Mouse (Mus musculus): Measurements from ENCODE around the gene Tecta.

Tecta gene

DNA sequence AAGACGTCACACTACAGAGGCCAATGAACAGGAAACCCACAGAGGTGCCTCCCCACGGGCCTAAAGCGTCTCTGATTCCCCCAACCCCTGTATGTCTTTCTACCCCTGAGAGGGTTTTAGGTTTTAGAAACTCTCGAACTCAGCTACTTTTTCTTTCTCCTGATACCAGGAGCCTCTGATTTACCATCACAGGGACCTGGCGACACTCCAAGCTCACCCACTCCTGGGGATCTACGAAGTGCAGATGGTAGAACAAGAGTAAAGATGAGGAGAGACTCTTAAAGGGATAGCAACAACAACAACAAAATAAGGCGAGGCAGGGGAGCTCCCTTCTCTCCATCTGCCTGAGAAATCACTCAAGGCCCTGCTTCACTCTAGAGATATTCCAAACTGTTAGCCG, 12.7 kb downstream of the Tecta start:
- no peak for ATAC-seq (ENCODE audit: low TSS enrichment)

DNA sequence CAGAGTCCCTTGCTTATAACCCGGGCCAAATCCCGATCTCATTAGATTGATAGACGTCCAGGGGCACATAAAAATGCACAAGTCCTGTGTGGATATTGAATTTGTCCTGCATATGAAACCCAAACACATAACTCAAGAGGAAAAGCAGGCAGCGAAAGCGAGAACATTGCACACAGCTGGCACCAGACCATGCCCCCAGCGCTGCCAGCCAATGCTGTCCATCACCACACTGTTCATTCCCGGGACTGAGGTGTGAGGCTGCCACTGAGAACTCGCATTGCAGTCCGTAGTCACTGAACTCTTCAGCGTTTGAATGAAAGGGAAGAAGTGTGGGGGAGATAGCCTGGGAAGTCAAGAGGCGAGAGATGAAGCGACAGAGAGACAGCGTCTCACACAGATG, 14.1 kb downstream of the Tecta start:
- no peak for ATAC-seq (ENCODE audit: low TSS enrichment)

DNA sequence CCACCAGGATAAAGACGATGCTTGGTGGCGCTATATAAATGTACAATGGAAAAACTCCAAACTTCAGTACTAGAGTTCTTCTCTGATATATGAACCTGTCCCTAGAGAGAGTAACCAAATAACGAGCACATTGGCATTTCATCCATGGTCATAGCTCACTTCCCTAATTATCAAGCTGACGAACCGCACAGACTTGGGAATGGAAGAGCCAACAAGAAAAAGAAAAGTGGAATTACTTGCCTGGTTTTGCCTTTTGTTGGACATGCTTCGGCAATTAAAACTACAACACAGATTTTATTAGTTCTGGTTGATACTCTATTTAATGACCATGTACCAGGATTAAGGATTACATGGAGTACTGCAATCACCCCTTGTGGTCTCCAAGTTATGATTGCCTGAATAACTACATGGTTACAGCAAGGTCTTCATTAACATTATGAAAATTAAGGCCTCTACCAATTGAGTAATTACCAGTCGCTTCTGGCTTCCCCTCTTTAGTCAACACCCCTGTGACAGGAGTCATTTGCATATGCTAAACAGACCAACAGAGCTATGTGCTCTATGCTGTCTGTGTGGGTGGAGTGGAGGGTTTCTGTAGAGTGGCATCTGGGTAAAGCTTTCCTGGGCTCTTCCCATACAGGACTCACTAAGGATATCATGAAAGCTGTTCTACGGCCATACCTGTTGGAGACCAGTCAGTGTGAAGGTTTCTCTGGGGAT, 16.9 kb downstream of the Tecta start:
- ATAC-seq (ENCODE audit: low TSS enrichment) = no peak

DNA sequence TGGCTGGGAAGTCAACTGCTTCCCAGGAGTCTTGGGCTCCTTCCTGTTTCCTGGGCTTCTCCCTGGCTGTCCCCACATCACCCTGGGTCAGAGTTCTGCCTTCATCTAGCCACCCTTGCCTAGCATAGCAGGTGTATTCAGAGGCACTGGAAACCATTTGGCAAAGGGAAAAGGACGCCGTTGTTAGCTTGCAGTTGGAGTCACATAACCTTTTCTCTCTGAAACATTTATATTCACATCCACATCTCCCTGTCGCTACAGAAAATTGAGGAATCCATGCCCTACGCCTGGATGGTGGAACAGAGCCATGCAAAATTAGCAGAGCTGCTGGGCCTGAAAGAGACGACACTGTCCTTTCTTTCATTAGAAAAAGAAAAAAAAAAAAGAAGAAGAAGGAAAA, 17.7 kb downstream of the Tecta start:
- peak; percentile 27; the same call in 1 of the 2 replicates for ATAC-seq (ENCODE audit: low TSS enrichment)

DNA sequence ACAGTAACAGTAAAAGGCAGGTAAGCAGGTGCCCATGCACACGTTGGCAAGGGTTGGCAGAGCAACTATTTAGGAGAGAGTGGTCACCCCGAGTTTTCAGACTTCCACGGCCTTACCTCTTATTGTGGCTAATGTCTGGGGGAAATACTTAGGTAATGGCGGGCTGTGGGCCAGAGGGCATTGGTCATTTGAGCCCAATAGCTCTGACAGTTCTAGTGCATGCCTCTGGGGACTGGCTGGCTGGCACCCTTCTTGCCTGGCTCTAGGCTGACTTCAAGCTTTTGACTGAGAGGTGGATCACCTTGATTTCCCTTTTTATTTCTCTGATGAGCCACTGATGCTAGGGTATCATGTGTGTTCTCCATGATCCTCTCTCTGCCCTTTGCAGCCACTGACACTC, 21.7 kb downstream of the Tecta start:
- no peak for ATAC-seq (ENCODE audit: low TSS enrichment)

DNA sequence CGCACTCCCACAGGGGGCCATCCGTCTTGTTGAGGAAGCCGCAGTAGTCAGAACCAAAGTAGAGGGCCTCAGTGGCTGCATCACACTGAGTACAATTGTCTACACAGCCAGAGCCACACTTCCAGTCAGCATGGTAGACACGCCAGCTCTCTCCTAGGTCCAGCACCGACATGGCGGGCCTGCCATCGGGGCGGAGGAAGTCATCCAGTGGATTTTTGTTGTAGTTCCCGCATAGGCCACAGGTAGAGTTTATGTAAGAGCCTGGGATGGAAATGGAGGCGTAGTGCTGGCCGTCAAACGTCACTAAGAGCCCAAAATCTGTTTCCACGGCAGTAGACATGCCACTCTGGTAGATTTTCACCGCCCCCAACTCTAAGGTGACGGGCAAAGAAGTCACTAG, 22.1 kb downstream of the Tecta start:
- ATAC-seq (ENCODE audit: low TSS enrichment) = no peak

DNA sequence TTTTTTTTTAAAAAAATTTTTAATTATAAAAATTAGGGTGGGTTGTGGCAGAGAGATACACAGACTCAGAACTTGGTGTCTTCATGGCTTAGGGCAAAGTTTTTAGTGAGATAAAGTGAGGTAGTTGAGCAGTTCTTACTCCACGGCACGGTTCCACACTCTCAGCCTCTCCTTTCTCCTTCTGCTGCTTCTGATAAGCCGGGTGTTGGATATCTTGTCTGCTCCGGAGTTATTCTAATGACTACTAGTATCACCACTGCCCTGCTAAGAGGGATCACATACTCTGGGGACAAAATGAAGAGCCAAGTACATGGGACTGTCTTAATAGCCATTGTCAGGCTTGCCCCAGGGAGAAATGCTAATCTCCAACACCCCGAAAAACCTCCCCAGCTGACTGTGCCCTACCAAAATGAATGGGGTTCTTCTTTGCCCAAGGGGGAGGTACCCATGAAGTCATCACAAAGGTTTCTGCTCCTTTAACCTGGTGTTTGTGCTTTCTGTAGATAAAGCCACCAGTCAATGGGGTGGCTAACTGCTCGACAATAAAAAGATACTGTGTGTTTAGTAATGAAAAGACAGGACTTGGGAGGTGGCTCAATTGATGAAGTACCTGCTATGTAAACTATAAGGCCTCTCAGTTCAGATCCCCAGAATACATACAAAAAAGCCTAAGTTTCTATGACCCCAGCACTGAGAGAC, 27.9 kb downstream of the Tecta start:
- no peak for ATAC-seq (ENCODE audit: low TSS enrichment)

DNA sequence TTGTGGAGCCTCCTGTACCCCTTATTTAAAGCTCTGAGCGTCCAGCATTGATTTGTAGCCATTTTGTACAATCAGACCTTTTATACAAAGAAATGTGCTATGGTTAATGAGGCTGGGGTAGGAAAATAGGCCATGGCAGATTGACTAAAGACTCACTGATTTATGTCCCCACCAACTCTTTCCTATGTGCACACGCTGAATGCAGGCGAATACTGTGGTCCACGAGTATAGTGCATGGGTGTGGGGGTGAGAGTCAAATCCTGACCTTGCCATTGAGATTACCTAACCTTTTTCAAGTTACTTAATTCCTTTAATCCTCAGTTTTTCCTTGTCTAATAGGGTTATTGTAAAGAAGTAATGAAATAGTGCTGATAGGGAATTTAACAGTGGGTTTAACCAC, 42.1 kb downstream of the Tecta start:
- no peak for ATAC-seq (ENCODE audit: low TSS enrichment)

DNA sequence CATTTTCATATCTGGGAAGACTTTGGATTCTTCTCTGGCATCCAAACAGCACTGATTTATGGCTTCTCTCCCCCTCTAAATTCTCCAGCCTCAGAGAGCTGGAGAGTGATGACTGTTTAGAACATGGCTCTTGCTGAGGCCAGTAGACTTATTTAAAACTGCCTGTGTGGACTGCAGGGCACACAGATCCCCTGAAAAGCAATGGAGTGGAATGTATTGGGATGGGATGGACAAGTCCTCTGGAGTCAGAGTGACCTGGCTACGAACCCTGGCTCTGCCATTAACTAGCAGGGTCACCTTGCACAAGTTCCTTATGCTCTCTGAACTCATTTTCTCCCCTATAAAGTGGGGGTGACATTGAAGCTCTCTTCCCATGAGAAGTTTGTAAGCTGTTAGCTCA, 44.9 kb downstream of the Tecta start:
- no peak for ATAC-seq (ENCODE audit: low TSS enrichment)

DNA sequence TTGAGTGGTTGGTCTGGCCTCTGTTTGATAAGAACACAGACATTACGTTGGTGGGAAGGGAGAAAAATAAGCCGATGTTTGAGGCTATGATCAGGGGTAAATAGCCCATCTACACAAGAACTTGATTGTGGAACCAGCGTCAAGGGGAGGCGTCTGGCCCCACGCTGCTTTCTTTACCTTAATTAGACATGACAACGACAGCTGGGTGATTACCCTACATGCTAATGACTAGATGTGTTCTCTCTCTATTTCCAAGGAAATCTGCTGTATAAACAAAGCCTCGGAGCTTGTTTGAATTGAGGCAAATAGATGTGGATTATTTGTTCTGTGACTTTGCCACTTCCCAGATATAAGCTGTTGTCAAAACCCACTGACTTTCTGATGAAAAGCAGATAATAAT, 49.9 kb downstream of the Tecta start:
- no peak for ATAC-seq (ENCODE audit: low TSS enrichment)

DNA sequence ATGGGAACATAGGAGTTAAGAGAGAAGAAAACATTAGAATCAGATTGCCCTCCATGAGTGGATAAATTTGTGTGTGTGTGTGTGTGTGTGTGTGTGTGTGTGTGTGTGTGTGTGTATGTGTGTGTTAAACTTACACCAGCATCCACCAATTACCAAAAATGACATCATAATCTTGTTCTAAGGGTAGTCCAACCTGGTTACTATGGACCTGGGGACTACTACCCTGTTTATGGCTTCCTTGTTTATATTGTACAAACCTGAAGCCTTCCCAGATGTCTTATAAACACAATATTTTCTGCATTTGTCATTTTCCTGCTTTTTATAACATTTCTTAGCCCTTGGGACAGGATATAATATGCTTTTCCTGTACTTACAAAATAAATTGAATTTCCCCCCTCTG, 53.4 kb downstream of the Tecta start:
- ATAC-seq (ENCODE audit: low TSS enrichment) = no peak

DNA sequence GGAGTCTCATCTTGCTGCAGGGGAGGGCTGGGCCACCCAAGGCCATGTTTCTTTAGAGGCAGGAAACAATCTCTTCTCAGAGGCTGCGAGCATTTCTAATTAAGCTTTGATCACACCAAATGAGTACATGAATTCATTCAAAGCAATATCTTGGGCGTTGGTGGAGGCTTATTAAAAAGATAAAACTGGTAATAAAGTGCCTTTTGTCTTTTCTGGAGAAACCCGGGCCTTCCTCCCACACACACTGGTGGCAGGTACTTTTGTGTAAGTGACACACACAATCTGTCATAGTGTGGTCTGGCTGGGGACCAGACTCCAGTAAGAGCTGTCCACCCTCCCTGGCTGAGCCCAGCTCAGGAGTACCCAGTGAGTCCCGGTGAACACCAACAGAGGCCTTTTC, 60.6 kb downstream of the Tecta start:
- ATAC-seq (ENCODE audit: low TSS enrichment) = no peak

DNA sequence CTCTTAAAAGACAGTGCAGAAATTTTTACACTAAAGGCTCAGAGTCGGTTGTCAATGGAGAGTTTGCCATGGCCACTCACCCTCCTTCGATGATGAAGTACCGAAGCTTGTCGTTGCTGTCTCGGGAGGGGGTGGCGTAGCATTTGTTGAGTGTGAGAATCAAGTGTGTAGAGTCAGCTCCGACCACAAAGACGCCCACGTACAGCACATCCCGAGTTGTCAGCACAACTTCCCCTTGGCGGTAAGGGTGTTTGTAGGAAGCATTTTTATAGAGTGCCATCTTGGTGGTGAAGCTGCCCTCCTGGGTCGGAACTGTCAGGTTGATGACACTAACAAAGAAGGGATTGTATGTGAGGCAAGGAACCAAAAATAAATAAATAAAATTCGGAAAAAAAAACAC, 62.7 kb downstream of the Tecta start:
- no peak for ATAC-seq (ENCODE audit: low TSS enrichment)

DNA sequence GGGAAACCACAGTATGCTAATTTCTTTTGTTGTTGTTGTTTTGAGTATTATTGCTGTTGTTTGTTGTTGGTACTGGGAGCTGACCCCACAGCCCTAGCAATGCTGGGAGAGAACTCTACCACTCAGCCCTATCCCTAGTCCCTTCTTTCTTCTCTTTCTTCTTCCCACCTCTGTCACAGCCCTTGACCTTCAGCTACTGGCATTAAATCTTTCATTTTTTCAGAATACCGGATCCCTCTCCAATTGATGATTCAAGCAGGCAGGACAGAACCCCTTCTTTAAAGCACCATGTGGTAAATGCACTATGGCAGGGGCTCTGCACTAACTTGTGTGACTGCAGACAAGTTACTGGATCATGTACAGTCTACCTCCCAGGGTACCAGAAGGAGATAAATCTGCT, 63.2 kb downstream of the Tecta start:
- no peak for ATAC-seq (ENCODE audit: low TSS enrichment)

DNA sequence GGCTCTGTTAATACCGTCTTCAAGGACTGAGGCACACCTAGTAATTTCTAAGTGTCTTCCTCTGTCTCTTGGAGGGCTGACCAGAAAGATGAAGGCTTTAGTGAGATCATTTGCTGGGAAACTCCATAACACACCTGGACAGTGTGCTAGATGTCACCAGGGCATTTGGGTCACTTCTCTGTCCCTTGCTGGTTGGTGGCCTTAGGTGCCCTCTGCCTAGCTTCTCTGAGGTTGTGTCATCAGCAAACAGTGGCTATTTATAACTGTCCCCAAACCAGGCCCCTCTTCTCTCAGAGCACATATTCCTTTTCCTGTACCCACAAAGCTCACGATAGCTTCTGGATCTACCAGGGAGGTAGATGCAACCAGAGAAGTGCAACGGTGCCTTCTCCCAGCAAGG, 64.8 kb downstream of the Tecta start:
- no peak for ATAC-seq (ENCODE audit: low TSS enrichment)

DNA sequence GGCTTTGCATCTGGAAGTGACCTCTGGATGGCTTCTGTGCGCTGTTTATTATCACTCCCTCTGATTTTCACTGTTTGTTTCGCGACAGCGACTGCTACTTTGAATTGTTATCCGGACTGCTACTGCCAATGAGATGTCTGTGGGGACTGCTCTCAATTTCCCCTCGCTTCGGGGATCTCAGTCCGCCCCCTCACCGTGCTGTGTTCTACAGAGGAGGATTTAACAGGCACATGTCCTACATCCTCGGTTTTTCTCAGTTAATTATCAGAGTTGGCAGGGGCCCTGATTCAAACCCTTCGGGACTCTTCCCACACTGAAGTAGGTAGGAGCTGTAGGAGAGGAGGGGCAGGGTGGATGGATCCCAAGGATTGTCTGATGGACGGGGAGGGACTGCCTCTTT, 67.0 kb downstream of the Tecta start:
- no peak; the same call in 1 of the 2 replicates for ATAC-seq (ENCODE audit: low TSS enrichment)

DNA sequence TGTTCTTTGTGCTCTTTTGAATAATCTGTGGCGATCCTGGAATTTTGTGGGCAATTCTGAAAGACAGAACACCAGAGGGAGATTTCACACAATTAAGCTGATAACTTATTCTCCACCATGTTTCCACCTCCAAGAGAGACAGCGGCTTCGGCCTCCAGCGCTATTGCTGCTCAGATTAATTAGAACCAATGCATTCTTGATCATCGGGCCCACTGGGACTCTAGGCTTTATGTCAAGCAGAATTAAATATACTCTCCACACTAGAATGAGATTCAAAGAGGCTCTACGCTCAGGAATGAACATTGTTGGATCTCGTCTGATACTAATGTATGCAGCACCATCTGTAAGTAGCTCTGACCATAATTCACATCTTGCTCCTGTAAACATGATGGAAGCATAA, 68.4 kb downstream of the Tecta start:
- ATAC-seq (ENCODE audit: low TSS enrichment) = no peak

DNA sequence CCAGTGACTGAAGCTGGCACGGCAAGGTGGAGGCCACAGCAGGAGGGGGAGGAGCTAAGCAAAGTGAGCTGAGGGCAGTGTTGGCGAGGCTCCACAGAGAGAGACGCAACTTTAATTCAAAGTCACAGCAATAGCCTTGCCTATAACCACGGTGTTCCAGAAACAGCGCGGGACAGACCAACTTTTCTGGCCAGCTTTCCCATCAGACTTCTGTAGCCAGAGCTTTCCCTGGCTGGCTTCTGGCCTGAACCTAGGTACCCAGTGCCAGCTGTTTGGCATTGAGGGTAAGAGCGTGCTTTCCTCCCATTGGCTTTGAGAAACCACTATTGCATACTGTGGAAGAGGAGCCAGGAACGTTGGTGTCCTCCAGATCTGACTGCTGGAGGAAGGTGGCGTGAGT, 70.0 kb downstream of the Tecta start:
- no peak for ATAC-seq (ENCODE audit: low TSS enrichment)

DNA sequence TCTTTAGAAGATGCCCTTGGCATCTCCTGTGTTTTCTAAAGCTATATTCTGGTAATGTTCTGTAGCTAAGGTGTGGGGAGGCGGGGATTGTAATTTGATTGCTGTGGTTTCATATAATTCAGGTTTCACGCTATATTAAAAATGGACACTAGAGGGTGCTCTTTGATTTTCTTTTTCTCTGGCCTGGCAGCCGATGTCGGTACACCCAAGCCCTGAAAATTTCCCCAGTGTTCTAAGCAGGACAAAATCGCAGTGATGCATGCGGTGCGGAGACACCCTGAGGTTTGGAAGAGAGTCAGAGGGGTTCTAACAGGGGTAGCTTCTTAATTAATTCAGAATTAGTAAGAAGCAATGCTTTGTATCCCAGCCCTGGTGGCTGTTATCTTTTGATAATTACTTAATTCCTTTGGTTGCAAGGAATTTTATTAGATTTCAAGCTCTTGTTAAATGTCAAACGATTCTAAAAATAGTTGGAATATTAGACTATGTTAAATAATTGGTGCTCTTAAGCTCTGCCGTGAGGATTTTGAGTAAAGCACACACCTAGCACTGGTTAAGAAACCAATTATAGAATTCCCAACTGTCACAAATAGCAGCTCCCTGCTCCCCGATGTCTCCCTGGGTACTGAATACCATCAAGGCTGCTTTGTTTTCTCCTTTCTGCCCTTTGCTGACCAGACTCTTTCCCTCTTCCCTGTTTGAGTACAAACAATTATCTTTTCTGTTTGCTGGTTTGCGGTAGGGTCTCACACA, 72.9 kb downstream of the Tecta start:
- peak; percentile 52 for ATAC-seq (ENCODE audit: low TSS enrichment)

DNA sequence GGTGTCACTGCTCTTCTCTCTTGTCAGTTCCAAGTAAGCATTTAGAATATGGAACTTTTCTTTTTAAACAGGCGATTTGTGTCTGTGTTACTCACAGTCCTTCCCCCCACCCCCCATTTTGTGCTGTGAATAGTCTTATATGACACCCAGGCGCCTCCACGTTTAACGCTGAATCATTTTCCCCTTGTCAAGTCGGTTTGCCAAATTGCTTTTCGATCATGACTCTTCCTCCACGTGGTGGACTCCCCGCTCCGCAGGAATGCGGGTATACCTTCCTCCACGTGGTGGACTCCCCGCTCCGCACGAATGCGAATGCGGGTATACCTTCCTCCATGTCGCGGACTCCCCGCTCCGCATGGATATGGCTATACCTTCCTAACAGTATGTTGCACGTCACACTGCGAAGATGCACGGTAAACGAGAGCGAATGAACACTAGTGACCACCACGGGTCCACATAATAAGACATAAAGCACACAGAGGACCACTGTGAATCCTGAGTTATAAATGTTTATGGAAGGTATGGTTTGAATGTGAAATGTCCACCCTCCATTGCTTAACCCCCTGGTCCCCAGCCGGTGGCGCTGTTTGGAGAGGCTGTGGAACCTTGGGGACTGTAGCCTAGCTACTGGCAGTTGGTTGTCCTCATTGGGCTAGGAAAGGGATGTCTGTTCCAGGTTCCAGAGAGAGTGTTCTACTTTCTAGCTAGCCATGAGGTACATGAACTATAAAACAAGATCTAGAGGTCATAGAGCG, 74.9 kb downstream of the Tecta start:
- peak; percentile 17; the same call in 1 of the 2 replicates for ATAC-seq (ENCODE audit: low TSS enrichment)

DNA sequence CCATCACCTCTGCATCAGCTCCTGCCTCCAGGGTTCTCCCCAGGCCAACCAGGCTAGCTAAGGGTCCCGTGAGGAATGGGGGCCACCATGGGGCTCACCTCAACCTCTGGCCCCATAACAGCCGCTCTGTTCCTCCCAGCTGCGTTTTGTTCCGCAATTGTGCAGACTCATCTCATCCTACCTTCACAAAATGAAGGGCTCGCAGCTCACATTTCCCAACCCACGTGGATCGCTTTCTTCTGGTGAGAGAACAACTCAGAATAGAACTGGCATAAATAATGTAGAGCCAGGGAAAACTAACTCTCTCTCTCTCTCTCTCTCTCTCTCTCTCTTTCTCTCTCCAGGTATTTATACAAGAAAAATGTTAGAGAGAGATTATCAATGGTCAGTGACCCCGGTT, 76.5 kb downstream of the Tecta start:
- peak; percentile 29 for ATAC-seq (ENCODE audit: low TSS enrichment)

DNA sequence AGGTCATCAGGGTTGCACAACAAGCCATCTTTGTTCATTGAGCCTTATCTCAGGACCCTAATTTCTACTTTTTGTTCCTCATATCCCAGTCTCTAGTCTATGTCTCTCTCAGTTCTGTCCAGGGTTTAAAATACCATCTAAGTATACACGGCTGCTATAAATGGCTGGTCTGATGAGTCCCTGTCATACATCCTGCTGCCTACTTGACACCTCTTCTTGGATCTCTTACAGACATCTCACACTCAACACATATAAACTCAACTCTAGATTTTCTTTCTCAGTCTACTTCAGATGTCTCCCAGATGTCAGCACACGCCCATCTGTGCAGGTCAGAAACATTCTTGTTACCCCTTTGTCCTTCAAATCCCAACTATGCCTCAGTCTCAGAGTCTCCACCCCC, 78.3 kb downstream of the Tecta start:
- peak; percentile 73 for ATAC-seq (ENCODE audit: low TSS enrichment)

Data from frontal cortex, adult (tissue).